Mouse (Mus musculus) adrenal gland, adult (tissue): ENCODE data around the gene Slc30a7.
A peak's percentile ranks its signal among the peaks of the same experiment; 100 is the strongest.

ENCODE experiments used
- DNase-seq, 2 experiments: peaks; one replicate each; pipeline ENCODE4 v3.0.0; 2022 to 2023; ENCODE audit warnings: low spot score in 1 of 2; ENCODE audit not compliant: inconsistent age in 2 of 2

The Slc30a7 gene

DNA sequence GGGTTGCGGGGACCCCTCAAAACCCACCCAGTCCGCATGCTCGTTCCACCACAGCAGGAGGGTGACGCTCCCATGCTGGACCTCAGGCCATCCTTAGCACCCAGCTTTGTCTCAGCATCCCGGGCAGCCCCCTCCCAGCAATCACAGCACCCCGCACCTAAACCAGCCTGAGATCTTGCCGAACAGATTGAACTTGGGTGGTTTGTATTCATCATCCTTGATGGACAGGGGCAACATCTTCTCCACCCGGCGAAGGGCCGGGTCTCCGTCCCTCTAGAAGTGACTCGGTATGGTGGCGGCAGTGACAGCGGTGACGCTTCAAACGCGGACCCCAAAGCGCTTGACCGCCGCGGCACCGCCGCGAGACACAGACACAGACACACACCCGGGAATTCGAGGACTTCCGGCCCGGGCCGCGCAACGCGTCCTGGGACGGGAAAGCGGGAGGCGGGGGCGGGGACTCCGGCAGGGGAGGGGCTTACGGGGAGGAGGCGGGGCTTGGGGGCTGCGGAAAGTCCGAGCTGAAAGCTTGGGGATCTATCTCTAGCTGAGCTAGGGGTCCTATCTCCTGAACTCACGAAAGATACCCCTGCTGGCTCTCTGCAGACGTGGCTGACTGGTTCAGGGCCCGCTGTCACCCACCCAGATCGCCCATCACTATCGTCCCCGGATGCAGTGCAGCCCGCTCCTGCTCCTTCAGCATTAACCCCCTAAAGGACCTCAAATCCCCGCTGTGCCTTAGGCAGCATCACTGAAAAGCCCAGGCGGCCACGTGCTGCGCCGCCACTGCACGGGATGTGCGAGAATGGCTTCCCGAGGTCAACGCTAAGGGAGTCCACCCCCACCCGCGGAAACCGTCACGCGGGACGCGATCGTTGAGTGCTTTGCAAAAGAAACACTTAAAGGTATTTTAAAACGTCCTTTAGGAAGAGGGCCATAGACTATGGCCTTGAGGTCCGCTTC, at the start of gene Slc30a7, which contains the start of gene Extl2:
Gene Slc30a7, minus strand, starts transcription at position 429 of the 963 bp plus-strand sequence.
Gene Extl2, plus strand, starts transcription at position 485 of the 963 bp plus-strand sequence.
- peak; percentile 88 to 96 for DNase-seq

DNA sequence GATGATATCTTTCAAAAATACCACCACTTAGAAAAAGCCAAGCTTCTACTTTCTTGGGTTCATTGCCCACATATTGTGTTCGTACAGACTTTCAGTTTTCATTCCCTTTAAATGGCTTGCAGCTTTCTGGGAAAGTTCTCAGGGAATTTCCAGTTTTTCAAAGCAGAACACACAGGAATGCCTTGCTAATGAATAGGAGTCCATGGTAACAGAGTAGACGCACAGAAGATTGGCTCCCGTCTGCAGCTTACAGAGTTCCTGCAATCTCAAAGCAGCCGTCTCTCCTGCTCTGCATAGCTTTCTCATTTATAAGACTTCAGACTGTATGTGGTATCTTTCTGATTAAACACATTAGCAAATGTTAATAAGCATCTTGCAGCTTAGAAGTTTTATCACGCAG, 39.8 kb upstream of the Slc30a7 start:
- no peak for DNase-seq

DNA sequence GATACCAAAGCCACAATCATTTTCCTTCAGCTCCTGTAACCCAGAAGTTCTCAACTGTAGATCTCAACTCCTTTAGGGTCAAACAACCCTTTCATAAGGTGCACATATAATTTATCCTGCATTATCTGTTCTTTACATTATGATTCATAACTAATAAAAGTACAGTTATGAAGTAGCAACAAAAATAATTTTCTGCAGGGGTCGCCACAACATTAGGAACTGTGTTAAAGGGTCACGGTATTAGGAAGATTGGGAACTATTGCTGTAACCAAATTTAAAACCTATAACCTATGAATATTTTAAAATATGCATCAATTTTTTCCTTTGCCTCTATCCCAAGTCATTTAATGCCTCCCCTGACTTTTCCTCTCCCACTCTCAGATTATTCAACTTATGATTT, 38.8 kb upstream of the Slc30a7 start:
- DNase-seq = no peak

DNA sequence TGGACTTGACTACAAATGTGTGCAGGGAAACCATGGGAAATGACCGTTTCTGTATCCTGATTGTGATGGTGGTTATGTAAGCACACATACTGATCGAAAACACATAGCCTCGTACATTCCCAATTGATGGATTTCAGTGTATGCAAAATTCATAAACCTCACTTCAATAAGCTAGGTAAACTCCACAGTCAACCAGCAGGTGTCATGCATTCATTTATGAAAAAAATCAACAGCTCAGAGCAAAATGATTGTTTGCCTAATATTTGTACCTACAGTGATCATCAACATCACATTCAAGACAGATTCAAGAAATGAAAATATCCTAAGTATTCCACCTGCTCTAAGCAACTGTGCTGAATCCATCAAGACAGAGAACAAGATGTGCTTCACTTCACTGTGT, 33.6 kb upstream of the Slc30a7 start:
- peak in 1 of 2 experiments; percentile 46 for DNase-seq

DNA sequence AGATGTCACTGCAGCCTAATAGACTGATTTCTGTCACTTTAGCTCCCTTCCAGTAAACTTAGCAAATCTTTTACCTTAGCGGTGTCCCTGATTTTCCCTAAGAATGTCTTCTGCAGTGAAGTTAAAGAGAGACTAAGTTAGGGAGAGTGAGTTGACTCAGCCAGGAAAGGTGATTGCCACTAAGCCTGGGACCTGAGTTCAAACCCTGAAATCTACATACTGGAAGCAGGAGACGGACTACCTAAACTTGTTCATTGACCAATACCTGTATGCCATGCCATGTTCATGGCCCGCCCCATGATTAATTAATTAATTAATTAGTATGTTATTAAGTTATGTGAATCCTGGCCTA, 26.6 kb upstream of the Slc30a7 start:
- peak in 1 of 2 experiments; percentile 78 for DNase-seq

DNA sequence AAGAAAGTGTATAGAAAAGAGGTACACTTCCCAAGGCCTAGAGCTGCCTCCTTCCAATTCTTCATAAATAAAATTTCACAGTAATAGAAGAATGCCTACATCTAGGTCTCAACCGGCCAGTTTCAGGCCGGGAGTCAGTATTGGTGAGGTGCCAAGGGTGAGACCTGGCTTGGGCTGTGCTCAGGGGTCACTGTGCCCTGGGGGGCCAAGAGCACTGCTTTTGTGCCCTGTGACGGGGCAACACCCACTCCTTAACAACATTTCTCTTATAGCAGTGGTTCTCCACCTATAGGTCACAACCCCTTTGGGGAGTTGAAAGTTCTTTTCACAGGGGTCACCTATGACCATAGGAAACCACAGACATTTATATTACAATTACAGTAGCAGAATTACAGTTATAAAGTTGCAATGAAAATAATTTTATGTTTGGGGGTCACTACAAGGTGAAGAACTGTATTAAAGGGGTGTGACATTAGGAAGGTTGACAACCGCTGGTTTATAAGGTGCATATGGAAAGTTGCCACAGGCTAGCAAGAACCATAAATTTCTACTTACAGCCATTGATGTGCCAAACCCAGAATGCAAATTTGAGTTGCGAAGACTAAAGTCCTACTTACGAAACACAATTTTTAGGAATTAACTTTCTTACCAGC, 26.1 kb upstream of the Slc30a7 start:
- no peak for DNase-seq

DNA sequence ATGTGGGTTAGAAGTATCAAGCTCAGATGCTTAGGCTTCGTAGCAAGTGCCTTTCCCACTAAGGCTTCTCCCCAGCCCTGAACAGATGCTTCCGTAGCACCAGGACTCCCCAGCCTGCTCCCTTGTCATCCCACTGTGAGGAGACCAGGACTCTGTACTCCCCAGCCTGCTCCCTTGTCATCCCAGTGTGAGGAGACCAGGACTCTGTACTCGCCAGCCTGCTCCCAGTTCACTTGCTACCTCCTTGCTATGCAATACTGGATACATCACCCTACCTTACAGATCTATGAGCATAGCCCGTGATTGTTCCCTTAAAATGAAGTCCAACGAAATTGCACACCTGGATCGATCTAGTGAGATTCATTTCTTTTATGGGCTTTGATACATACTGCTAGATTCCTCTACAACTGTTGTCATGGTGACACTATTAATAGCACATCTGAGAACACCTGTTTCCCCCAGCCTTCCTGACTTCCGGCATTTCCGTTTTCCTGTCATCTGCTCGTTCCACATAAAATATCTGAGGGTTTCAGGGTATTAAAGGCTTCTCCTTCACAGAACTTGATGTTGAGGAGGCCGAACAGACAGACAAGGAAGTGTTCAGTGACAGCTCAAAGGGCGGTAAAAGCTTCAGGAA, 23.1 kb upstream of the Slc30a7 start:
- DNase-seq = no peak

DNA sequence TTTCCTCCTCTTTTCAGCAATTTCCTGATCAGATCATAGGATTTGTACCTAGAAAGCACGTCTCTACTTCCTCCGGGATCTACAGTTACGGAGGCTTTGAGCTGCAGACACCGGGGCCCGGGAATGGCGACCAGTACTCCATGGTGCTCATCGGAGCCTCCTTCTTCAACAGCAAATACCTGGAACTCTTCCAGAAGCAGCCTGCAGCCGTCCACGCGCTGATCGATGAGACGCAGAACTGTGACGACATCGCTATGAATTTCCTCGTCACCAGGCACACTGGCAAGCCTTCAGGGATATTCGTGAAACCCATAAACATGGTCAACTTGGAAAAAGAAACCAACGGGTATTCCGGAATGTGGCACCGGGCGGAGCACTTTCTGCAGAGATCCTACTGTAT, 19.8 kb upstream of the Slc30a7 start:
- no peak for DNase-seq

DNA sequence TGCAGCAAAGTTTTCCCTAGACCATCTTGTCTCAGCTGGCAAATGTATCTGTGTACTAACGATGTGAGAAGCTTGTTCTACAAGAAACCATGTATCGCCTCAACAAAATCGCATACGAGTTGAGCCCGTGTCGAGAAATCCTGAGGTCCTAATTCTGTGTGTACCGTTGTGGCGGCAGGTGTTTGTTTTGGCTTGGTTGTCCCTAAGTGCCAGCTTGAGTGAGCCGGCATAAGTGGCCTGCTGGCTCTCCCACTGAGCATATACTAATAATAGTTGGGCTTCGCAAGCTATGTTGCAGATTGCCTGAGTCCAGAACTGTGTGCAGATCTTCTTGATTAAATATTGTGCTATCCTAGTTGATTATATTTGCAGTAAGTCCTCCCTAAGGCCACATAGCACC, 18.5 kb upstream of the Slc30a7 start:
- DNase-seq = no peak

DNA sequence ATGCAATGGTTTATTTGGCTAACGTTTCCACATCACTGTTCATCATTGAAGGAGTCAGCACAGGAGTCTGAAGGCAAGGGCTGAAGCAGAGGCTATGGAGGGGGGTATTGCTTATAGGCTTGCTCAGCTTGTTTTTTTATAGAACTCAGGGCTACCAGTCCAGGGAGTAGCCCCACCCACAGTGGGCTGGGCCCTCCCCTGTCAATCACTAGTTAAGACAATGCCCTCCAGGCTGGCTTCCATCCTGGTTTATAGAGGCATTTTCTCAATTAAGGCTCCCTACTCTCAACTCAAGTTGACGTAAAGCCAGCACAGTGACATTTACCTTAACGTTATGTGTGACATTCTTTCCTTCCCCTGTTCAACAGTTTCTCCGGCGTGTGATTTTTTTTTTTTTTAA, 17.5 kb upstream of the Slc30a7 start:
- no peak for DNase-seq

DNA sequence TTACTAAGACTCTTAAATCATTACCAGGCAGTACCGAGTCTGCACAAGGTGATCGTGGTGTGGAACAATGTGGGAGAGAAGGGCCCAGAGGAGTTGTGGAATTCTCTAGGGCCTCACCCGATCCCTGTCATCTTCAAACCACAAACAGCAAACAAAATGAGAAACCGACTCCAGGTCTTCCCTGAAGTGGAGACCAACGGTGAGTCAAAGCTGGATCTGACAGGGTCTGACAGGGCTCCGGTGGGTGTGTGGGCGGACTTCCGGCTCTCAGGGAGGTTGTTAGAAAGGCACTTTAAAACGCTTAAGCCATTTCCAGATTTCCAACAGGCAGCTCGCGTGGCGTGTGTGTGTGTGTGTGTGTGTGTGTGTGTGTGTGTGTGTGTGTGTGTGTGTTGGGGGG, 17.0 kb upstream of the Slc30a7 start:
- no peak for DNase-seq

DNA sequence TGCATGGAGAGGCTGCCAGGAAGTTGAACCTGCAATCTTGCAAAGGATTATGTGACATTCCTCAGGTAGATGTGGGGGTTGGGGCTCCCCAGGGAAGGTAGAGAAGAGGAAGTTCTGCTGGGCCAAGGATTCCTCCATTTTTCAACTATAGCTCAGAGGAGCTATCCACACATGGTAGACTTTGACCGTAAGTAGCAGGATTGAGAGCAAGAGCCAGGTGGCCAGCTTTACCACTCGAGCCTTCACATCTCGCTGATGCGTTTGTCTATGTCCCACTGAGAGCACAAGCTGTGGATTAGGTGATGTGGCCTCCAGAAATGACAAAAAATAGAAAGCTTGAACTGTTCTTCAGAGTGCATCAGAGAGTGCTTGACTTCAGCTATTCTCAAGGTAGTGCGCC, 11.9 kb upstream of the Slc30a7 start:
- no peak for DNase-seq

DNA sequence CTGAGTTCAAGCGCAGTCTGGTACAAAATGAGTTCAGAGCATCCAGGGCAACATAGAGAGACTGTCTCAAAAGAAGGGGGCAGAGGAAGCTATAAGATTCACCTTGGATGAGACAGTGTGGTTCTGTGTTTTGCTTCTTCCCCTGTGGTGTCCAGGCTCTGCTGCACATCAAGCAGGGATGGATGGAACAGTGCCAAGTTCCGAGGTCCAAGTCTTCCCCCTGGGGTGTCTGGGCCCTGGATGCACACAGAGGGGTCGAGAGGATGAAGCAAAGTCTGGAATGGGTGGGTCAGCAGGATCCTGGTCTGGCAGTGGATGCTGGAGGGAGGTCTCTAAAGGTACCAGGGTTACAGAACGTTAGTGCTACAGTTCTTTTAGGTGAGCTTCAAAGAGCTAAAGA, 11.4 kb upstream of the Slc30a7 start:
- no peak for DNase-seq

DNA sequence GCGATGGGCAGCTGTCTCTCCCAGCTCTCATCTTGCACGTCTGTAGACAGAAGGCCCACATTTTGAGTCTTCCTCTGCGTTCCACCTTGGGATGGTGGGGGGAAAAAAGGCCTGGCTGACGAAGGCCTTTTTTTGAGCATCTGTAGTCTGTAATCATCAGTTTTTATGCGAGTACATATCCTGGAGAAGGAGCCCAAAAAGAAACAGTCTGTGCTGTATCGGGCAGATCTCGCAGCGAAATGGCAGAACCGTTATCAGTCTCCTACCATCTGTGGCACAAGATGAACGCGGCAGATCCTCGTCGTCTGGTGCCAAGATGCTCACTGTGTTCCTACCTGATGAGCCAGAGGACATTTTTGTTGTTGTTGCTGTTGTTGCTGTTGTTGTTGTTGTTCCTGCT, 8.9 kb upstream of the Slc30a7 start:
- no peak for DNase-seq

DNA sequence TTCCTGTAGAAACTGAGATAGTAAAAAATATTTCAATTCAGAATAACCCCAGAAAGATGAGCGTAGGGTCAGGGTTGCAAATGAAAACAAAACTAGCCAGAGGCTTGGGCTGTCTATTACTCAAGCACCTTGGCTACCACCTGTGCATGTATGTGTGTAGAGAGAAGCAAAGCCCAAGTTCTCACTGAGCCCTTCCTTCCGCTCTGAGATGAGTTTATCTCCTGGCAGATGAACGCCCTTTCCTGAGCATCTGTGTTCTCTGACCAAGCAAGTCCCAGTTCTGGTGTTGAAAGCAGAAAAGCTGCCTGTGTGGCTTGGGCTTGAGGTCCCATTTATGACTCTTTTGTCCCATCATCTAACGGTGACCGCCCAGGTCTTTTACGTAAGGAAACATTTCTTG, 7.7 kb upstream of the Slc30a7 start:
- no peak for DNase-seq

DNA sequence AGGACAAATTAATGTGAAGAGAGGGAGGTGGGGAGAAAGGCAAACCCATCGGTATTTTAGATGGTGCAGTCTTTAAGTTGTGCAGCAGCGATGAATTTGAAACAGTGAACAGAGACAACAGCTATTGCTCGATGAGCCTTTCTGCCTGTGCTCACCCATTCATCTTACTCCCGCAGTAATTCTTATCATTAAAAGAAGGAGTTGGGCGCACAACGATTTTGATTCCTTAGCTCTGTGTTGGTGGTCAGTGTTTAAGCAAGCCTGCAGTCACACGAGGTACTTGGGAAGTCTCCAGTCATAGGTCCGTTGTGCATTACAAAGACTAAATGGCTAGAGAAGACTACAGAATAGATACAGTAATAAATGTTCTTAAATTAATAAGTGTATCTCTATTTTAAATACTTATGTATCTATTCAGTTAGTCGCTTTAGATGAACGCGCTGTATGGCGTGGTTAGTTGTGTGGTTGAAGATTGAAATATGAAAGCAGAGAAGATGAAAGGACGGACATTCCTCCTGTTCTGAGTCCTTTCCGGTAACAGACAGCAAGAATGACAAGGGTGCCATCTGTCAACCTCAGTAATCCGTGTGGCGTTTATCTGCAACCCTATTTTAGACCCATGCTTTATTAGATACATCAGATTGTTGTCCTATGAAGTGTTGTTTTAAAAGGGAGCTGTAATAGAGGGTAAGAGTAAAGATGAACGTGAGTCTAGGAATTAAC, 2.6 kb upstream of the Slc30a7 start:
- DNase-seq = no peak

DNA sequence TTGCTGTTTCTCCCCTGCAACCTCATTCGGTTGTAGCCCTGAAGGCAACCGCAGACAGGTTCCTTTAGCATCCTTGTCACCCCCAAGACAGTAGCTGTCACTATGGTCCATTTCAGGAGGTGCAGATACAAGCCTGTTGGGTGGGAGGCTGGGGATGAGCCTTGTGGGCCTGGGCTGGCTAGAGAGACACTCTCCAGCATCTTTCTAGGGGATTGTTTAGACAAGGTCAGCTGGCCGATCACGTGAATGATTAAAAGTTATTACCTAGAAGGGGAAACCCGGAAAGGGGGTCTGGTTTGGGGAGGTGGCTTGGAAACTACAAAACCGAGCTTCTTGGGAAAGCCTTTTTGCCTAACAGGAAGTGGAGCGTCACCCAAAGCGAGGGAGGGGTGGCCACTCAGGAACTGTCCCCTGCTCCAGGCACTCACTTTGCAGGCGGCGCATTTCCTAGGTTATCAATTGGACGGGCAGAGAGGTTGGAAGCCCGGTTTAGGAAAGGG, 785 bp upstream of the Slc30a7 start:
- DNase-seq = peak; percentile 86 to 95

DNA sequence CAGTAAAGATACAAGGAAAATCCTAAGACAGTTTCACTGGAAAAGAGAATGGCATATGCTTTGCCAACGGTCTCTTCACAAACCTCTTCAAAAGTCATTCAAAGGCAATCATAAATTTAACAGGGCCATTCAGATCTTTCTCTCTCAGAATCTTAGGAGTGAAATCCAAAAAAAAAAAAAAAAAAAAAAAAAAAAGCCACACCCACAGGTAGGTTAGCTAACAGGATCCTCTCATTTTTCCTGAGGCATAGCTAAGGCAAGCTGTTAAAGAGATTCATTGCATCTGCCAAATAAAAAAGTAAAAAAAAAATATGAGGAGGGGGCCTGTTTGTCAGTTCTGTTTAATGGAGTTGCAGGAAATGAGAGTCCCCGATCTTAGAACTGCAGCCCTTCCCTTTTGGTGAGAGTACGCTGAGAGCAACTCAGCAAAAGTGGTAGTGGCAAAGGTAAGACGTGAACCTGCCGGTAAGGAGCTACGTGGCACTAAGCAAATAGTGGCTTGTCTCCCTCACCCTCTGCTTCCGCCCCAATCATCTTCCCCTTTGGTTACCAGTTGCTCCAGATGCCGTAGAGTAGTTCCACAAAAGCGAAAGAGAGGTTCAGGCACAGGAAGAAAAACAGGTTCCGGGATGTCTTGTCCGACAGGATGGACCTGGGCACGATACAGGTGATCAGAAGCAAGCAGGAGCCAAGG, 775 bp downstream of the Slc30a7 start:
- peak in 1 of 2 experiments; percentile 77 for DNase-seq

DNA sequence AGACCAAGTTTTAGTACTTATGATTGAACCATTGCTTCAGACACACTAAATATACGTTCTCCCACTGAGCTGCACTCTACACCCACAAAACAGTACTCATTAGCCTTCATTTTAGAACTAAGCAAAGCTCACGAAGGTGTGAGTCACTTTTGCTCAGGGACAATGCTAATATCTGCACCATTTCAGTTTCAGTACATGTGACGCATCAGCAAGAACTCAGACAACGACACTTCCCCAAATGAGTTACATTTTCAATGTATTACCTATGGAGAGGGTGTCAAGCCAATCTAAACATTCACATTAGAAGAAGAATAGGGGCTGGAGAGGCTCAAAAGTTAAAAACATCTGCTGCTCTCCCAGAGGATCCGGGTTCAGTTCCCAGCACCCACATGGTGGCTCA, 10.3 kb downstream of the Slc30a7 start:
- peak in 1 of 2 experiments; percentile 40 for DNase-seq

DNA sequence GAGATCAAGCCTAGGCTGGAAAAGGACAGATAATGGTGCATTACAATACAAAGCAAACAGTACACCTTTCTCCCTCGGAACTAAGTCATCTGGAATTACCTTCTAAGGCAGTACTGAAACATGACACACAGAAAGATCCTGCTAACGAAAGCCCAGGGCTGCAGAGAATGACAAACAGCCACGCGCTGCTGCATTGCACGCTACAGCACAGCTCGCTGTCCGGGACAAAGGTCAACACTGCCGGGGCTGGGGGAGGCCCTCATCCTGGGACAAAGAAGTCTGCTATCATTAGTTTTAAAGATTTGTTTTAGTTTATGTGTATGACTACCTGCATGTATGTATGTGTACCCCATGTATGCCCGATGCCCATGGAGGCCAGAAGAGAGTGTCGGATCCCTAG, 14.2 kb downstream of the Slc30a7 start:
- no peak for DNase-seq
